17 mouse cellular contexts compared by ENCODE assay signal in genomic region chr2:45623056-45623455, GRCm38 (mm10).
DNase-seq lines count a peak whose midpoint lies in the region.
"Had no signal": no experiment of that assay in that cellular context is flagged by ENCODE, and none has a peak within 500 bp of the region (broad histone marks: within the 10 kb centered on the region; RNA-seq: fewer than 3 reads in every experiment).

No protein-coding gene starts in this region.

- intact Hi-C loops in left cerebral cortex, postnatal 14 days (cut with DNase I): no loop called here

- peak; percentile 13 for DNase-seq in layer of hippocampus, adult 11-12 months (ENCODE audit: low spot score)
- DNase-seq in layer of hippocampus, postnatal 25 days (ENCODE audit: extremely low spot score in 1 of 2, low spot score in 1 of 2): no peak
- DNase-seq in right cerebral cortex, adult 18-20 months: peak; percentile 57
- DNase-seq in right cerebral cortex, postnatal 10 days (ENCODE audit: low spot score in 2 of 2): no peak
- DNase-seq in left cerebral cortex, postnatal 14 days (ENCODE audit: low spot score in 2 of 2): peak; percentile 17 to 38
- peak; percentile 64 for DNase-seq in telencephalon, adult 2 months (ENCODE audit: low read depth, low spot score)
- no peak for DNase-seq in cerebellum, adult 9-11 months
- DNase-seq in gastrocnemius, postnatal 25 days: no peak
- DNase-seq: adrenal gland, adult 8-10 months; B cell, adult 2 months; cerebellum, adult 18-20 months; gastrocnemius, adult 2 months; heart, postnatal 4 days; kidney, adult 2 months; lung, postnatal 4 days; spleen, adult 18-20 months; thymus, postnatal 25 days had no signal

Comparison
In these comparisons a context has a peak if more than half of its experiments do, and no peak if none do; other contexts are left out.
1. DNase-seq: peak in layer of hippocampus, adult 11-12 months (single experiment), right cerebral cortex, adult 18-20 months (single experiment), left cerebral cortex, postnatal 14 days (2 of 2) and telencephalon, adult 2 months (single experiment); none in layer of hippocampus, postnatal 25 days (0 of 2), right cerebral cortex, postnatal 10 days (0 of 2), cerebellum, adult 9-11 months (single experiment) and gastrocnemius, postnatal 25 days (single experiment).